Mouse (Mus musculus) v-Abl transformed pro-B cells (cell line): ENCODE results near the gene Ccnf.

Source experiments
- in situ Hi-C, 2 experiments: fragments of 400-800 bp; cut with MboI; formaldehyde crosslinking; loops; one replicate each; pipeline ENCODE4 v1.15.1; 2025; ENCODE audit not compliant: unreplicated experiment in 2 of 2

Gene Ccnf

GRCm38 (mm10) chr17:24226721-24227120 is 24.6 kb downstream of the Ccnf start:
- in situ Hi-C loops, result no loop called here

DNA sequence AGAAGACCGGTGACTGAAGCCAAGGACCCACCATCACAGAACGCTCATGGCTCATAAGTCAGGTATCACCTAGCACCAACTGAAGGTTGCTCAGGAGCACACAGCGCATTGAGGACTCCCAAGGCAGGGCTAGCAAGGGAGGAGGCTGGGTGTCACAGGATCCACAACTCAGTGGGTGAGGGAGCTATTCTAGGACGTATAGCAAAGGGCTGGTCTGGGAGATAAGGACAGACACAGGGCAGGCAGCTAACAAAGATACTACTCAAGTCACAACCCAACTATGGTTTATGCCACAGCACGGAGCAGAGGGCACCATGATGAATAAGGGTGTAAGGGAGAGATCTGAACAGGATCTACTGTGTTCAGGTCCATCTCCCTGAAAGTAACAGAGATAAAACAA is 25.4 kb downstream of the Ccnf start:
- in situ Hi-C loops, result no loop called here

DNA sequence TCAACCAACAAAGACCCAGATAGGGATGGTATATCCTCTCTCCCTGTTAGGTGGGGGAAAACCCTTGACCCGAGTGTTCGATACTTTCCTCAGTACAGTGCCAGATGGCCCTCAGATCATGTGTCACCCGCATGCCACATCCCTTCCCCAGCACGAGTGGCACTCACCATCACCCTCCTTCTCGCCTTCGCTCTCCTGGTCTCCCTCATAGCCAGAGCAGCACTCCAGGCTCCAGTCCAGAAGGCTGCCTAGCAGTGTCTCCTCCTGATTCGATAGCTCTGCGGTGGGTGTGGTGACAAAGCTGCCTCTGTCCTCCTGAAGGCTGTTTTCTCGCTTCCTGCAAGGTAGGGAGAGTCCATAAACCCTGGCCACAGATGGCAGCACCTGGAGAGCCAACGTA is 26.5 kb downstream of the Ccnf start:
- in situ Hi-C loops, result no loop called here

DNA sequence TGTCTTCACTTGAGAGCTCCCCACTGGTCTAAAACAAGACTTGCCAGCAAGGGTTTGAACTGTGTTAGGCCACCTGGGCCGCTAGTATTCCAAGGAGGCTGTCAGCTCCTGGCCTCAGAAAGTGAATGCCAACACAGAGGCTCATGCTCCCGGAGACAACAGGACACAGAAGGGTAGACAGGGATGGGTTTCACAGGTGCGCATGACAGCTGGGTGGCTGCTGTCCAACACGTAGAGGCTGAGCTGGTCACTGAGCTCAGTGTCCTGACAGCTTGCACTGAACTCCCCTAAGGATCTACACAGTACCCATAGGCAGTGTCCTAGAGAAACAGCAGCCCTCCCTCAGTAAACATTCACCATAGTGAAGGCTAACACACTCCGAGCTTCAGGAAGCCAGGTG is 27.8 kb downstream of the Ccnf start:
- in situ Hi-C loops, result no loop called here

- in situ Hi-C loops, result no loop called here
Measured at GRCm38 (mm10) chr17:24222653-24223052, 28.6 kb downstream of the Ccnf start.

GRCm38 (mm10) chr17:24220435-24221411 is 30.6 kb downstream of the Ccnf start, which contains the start of gene Tedc2:
Gene Tedc2, minus strand, starts transcription at chr17:24220851.
- in situ Hi-C loops, result no loop called here

DNA sequence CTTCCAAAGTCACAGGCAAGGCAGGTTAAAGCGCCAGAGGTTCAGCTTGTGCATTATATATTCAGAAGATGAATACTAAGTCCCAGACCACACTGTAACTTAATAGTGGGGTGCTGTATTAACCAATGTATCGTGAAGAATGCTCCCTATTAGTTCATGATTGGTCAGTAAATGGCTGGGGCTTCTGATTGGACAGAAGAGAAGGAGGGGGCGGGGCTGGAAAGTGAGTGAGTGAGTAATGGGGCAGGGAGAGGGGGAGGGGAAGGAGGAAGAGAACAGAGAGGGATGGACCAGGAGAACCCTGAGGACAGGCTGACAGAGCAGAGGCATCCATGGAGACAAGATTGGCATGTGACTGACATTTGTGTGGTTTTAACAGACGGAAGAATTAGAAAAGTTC is 34.4 kb downstream of the Ccnf start:
- in situ Hi-C loops, result no loop called here

DNA sequence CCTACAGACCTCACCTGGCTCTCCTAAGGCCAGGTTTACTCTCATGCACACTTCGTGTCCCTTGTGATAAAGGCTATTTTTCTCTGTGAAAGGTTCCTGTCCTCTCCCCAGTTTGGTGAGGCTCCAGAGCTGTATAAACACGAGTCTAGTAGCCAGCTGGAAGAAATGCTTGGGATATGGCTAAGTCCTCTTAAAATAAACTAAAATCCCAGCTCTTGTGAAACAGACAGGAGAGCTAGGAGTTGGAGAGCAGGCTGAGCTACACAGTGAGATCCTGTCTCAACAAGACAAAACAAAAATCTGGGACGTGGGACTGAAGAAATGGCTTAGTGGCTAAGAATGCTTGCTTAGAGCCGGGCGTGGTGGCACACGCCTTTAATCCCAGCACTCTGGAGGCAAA is 38.1 kb downstream of the Ccnf start:
- in situ Hi-C loops, result no loop called here

GRCm38 (mm10) chr17:24212441-24213018 is 38.8 kb downstream of the Ccnf start:
- in situ Hi-C loops, result no loop called here

- in situ Hi-C loops, result no loop called here
Measured at GRCm38 (mm10) chr17:24211631-24212440, 39.4 kb downstream of the Ccnf start.

- in situ Hi-C loops, result no loop called here
Measured at GRCm38 (mm10) chr17:24210591-24210990, 40.7 kb downstream of the Ccnf start.

- in situ Hi-C loops, result no loop called here
Measured at GRCm38 (mm10) chr17:24209916-24210240, 41.4 kb downstream of the Ccnf start.

- in situ Hi-C loops, result no loop called here
Measured at GRCm38 (mm10) chr17:24209043-24209915, 42.0 kb downstream of the Ccnf start, which contains the start of gene Ntn3. Gene Ntn3, minus strand, starts transcription at chr17:24209531.

DNA sequence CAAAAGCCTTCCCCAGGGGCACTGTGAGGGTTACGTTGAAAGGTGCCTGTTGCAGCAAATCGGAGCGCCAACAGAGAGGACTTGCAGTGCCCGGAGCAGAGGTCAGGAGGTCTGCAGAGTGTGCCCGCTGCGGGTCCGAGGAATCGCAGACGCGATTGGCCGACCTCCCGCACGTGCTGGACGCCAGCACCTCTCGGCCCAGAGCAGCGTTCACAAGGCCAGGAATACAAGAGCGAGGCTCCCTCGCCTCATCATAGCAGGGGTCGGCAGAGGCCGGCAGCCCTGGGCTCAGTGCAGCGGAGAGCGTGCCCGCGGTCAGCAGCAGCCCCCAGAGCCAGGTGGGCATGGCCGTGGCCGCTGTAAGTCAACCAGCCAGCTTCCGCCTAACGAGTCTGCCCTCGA is 42.6 kb downstream of the Ccnf start:
- in situ Hi-C loops, result no loop called here

DNA sequence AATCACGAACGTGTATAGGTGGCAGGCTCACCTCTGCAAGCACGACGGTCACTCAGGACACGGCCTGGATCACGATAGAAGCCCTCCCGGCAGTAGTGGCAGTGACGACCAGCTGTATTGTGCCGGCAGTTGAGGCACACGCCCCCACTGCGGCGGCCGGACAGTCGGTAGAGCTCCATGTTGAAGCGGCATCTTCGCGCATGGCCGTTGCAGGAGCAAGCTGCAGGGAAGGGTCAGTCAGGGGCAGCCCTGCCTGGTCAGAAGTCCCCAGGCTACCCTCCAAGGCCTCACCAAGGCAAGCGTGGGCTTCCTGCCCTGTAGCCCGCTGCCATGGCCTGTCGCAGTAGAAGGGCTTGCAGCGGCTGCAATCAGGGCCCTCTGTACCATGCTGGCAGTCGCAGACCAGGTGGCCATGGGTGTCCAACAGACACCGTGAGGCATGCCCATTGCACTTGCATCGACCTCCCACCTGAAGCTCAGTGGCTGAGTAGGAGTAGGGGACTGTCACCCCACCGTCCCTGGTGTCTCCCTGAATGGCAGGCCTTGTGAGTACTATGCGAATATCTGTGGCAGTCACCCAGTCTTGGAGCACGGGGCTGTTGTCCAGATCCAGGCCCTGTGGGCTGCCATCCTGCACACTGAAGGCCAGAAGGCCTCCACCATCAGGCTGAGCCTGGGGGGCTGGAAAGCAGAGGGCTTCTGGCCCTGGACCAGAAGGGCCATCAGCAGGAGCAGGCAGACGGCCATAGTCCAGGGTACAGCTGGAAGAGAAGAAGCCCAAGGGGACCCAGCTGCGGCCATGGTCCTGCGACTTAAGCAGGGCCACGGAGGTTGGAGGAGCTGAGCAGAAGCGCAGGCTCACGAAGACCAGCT is 43.3 kb downstream of the Ccnf start:
- in situ Hi-C loops, result no loop called here

DNA sequence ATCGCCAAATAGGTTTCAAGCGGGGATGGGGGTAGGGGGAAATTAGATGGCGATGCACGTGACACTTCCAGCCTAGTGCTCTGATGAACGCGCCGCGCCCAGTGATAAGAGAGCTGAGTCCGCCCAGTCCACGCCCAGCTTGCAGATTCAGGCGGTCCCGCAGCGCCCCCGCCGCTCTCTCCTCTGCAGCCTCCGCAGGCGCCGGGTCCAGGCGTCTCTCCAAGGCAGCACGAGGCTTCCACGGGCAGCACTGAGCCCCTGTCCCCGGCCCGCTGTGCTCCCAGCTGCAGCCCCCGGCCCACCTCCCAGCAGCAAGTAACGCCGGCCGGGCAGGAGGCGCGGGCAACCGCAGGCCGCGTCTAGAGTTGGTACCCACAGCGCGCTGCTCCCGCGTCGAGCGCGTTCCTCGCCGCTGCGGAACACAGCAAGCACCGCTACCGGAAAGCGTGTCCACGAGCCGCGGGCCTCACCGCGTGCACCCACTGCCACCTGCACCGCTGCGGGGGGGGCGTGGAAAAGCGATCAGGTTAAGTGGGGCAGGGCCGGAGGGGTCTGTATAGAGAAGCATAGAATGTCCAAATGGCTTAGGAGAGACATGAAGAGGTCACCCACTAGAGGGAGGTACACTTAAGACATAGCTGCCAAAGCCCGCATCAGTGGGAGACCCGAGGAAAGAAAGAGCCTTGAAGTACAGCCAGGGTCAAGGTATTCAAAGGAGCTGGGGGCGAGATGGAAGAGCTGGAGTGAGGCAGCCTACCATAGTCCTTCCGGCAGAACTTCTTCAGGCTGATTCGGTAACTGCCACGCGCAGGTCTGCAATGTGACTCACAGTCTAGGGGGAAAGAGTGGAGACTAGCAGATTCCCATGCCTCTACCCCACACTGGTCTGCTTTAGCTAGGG is 44.6 kb downstream of the Ccnf start:
- in situ Hi-C loops, result no loop called here

GRCm38 (mm10) chr17:24205908-24206361 is 45.3 kb downstream of the Ccnf start:
- in situ Hi-C loops, result no loop called here

DNA sequence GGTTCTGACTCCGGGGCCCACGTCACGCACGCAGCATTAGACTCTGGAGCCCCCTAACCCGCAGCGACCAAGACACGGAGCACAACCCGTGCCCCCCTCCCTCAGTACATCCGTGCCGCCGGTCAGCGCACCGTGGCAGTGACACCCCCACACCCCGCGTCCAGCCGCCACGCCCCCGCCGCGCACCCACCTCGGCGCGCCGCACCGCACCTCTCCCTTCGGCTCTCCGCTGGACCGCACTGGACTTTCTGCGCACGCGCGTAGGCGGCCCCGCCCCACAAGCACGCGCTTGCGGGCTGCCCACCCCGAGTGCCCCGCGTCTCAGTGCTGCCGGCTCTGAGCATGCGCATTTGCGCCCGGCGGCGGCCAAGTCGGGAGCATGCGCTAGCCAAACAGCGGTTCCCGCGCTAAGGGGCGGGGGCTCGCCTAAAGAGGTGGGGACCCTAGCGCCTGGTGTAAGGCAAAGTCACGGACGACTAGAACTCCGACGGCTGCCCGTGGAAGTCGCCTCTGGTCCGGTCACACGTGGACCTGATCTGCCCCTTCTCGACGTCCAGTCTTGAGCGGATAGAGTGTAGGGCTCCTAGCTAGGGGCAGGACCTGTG is 45.9 kb downstream of the Ccnf start, which contains the start of gene Tbc1d24:
Gene Tbc1d24 (minus strand): TSS at position 279 of the 605 bp plus-strand sequence.
- in situ Hi-C loops, result no loop called here
